Mouse (Mus musculus) hindbrain, embryonic 16.5 days (tissue): Measurements from ENCODE around the gene Khk. TPM values are rescaled to one million over a fixed set of nuclear protein-coding genes. Genes with fewer than 3 reads are reported as not detected.

Experiments
- ATAC-seq: fragments of 200-750 bp; cut with Nextera tagmentation; 2 replicates; pipeline ENCODE4 v1.8.0; 2017; ENCODE audit warnings: moderate TSS enrichment, moderate library complexity
- H3K27ac ChIP-seq: fragments of 300-500 bp; sonication (generic); 2 replicates; pipeline ENCODE4 v1.5.1; 2014; ENCODE audit warnings: low read depth, mild to moderate bottlenecking, control low read depth, low read length, moderate library complexity
- H3K27me3 ChIP-seq: fragments of 300-500 bp; sonication (generic); replicated peaks from 2 replicates; pipeline ENCODE4 v1.6.1; 2014; ENCODE audit warnings: low read length; ENCODE audit not compliant: control insufficient read depth, insufficient read depth
- H3K36me3 ChIP-seq: fragments of 300-500 bp; sonication (generic); 2 replicates; pipeline ENCODE4 v1.6.1; 2014; ENCODE audit warnings: mild to moderate bottlenecking, low read length, moderate library complexity, mixed read lengths; ENCODE audit not compliant: control insufficient read depth, insufficient read depth
- H3K4me1 ChIP-seq: fragments of 300-500 bp; sonication (generic); 2 replicates; pipeline ENCODE4 v1.6.1; 2014; ENCODE audit warnings: low read depth, low read length; ENCODE audit not compliant: control insufficient read depth, insufficient read depth
- H3K4me2 ChIP-seq: fragments of 300-500 bp; sonication (generic); 2 replicates; pipeline ENCODE4 v1.6.1; 2014; ENCODE audit warnings: mild to moderate bottlenecking, low read length, control low read depth, moderate library complexity
- H3K4me3 ChIP-seq: fragments of 300-500 bp; sonication (generic); 2 replicates; pipeline ENCODE4 v1.5.1; 2014; ENCODE audit warnings: mild to moderate bottlenecking, low read length, control low read depth, moderate library complexity
- H3K9ac ChIP-seq: fragments of 300-500 bp; sonication (generic); 2 replicates; pipeline ENCODE4 v1.6.1; 2014; ENCODE audit warnings: low read depth, mild to moderate bottlenecking, control low read depth, low read length, moderate library complexity
- H3K9me3 ChIP-seq: fragments of 300-500 bp; sonication (generic); 2 replicates; pipeline ENCODE4 v1.6.1; 2014; ENCODE audit warnings: mild to moderate bottlenecking, low read length, moderate library complexity; ENCODE audit not compliant: control insufficient read depth
- WGBS: fragments of 180-500 bp; shearing (Covaris S2); extraction: QIAGEN DNeasy Blood & Tissue Kit; methylation state at CpG from one replicate; pipeline ENCODE4 v1.1.7; 2014; 5-methylcytosine and 5-hydroxymethylcytosine counted together
- polyA plus RNA-seq: library from polyadenylated mRNA; unstranded; fragments of >200 nt; fragmentation: Nextera tagmentation; extraction: Ambion mirVana; gene quantifications from 2 replicates; pipeline ENCODE4 v1.2.1, GENCODE M21; 2015

Gene Khk
- polyA plus RNA-seq, 1 experiment from 2014 or later, result 13.7 TPM

- Histone ChIP-seq H3K9ac (no peak overlapping the region), H3K36me3 (0 out of 2 replicates have a peak, but pooled peaks cover 2% of the 10 kb centered on the region), H3K4me2 (no peak overlapping the region), H3K27me3 (no peaks in the 10 kb centered on the region), H3K4me1 (peaks cover 26% of the 10 kb centered on the region), H3K9me3 (no peaks in the 10 kb centered on the region), H3K27ac (no peak overlapping the region), H3K4me3 (no peak overlapping the region)
- WGBS, result 88% methylated on average over 7 of the region's 7 CpGs
- ATAC-seq, result no peak
These were observed 11.4 kb upstream of the Khk start for GRCm38 (mm10) chr5:30909863-30910262.

GRCm38 (mm10) chr5:30910481-30910880 lies 10.8 kb upstream of the Khk start:
- Histone ChIP-seq H3K27me3 (no peaks in the 10 kb centered on the region), H3K27ac (no peak overlapping the region), H3K36me3 (no peaks in the 10 kb centered on the region), H3K4me2 (no peak overlapping the region), H3K4me1 (peaks cover 28% of the 10 kb centered on the region), H3K9me3 (no peaks in the 10 kb centered on the region), H3K4me3 (no peak overlapping the region), H3K9ac (no peak overlapping the region)
- ATAC-seq, result no peak

- Histone ChIP-seq H3K9me3 (no peaks in the 10 kb centered on the region), H3K27ac (peak overlapping the region; percentile 71), H3K27me3 (no peaks in the 10 kb centered on the region), H3K4me2 (no peak overlapping the region), H3K9ac (no peak overlapping the region), H3K4me3 (no peak overlapping the region), H3K36me3 (no peaks in the 10 kb centered on the region), H3K4me1 (peaks cover 23% of the 10 kb centered on the region)
- ATAC-seq, result no peak
- 54% methylated on average over 5 of the region's 5 CpGs for WGBS
These were observed 9.1 kb upstream of the Khk start for GRCm38 (mm10) chr5:30912156-30912555.

DNA sequence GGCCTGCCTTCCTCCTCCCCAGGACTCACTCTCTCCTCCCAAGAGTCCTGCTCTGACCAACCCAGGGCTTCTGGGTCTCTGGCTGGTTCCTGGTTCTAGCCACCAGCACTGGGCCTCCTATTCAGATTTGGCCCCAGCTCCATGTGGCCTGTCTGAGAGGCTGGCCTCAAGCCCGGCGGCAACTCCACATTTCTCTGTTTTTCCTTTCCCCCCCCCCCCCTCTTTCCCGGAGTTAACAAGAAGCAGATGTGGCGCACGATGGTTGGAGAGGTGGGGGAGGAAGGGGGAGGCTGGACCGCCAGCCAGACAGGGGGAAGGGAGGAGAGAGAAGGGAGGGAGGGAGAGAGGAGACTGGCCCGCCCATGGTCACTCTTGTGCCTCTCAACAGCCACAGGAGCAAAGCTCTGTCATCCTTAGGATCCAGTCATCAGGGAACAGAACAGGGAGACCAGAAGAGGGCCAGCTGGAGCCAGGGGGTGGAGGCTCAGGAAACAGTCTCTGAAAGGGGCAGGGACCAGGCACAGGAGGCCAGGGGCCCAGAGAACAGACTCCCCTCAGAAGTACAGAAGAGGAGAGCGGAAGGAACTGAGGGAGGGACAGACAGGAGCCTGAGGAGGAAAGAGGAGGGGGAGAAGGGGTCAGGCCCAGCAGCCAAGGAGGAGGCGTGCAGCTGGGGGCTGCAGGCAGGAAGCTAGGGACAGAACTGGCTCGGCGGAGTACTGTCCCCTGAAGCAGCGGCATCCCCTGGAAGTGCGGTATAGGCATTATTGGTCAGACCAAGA lies 8.0 kb upstream of the Khk start, which contains the start of gene Emilin1:
TSS of gene Emilin1 (plus strand) at position 343 of the 782 bp plus-strand sequence.
- Histone ChIP-seq H3K27me3 (no peaks in the 10 kb centered on the region), H3K27ac (peak within 1 kb of the TSS; percentile 71), H3K36me3 (no peaks in the 10 kb centered on the region), H3K9me3 (no peaks in the 10 kb centered on the region), H3K4me3 (peak within 1 kb of the TSS; percentile 8; the same call in 1 of the 2 replicates), H3K4me2 (peak within 1 kb of the TSS; percentile 20), H3K9ac (peak within 1 kb of the TSS; percentile 25), H3K4me1 (peaks cover 19% of the 10 kb centered on the region)
- 0 out of 2 replicates have a peak, but pooled peaks have one; percentile 9 for ATAC-seq
- 29% methylated on average over 13 of the region's 13 CpGs for WGBS

DNA sequence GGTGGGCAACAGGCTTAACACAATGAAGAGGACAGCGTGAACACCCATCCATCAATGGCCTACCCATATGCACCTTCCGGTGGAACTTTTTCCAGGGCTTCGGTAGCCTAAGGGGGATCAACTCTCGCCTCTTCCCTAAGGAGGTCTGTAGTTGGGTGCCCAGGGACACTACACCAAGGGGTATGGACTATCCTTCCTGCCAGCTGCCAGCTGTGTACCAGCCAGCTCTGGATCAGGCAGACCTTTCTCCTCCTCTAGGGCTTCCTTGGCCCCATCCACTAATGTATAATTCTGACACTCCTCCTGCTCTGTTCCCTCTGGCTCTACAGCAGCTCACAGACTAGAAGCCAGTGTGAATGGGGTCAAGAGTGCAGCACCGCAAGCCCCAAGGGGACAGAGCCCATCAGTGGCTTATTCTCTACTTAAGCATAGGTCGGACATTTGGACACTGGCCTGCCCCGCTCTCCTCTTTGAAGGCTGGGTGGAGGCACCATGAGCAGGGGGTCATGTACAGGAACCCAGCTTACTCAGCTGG lies 7.1 kb upstream of the Khk start:
- H3K27ac ChIP-seq, result no peak overlapping the region
- H3K9ac ChIP-seq, result 0 out of 2 replicates have a peak overlapping the region, but pooled peaks have one; percentile 25
- H3K4me2 ChIP-seq, result peak overlapping the region; percentile 20
- peaks cover 15% of the 10 kb centered on the region for H3K4me1 ChIP-seq
- H3K4me3 ChIP-seq, result peak overlapping the region; percentile 8; the same call in 1 of the 2 replicates
- no peaks in the 10 kb centered on the region for H3K36me3 ChIP-seq
- WGBS, result 77% methylated on average over 7 of the region's 7 CpGs
- no peaks in the 10 kb centered on the region for H3K9me3 ChIP-seq
- no peaks in the 10 kb centered on the region for H3K27me3 ChIP-seq
- ATAC-seq, result no peak

- no peaks in the 10 kb centered on the region for H3K9me3 ChIP-seq
- peaks cover 15% of the 10 kb centered on the region for H3K4me1 ChIP-seq
- H3K27me3 ChIP-seq, result no peaks in the 10 kb centered on the region
- whole genome bisulfite sequencing, result 84% methylated on average over 6 of the region's 6 CpGs
- no peak overlapping the region for H3K4me3 ChIP-seq
- no peak overlapping the region for H3K9ac ChIP-seq
- no peak overlapping the region for H3K27ac ChIP-seq
- no peak for ATAC-seq
- H3K36me3 ChIP-seq, result no peaks in the 10 kb centered on the region
- H3K4me2 ChIP-seq, result peak overlapping the region; percentile 32; the same call in 1 of the 2 replicates
These were observed 6.4 kb upstream of the Khk start for GRCm38 (mm10) chr5:30914849-30915248.

DNA sequence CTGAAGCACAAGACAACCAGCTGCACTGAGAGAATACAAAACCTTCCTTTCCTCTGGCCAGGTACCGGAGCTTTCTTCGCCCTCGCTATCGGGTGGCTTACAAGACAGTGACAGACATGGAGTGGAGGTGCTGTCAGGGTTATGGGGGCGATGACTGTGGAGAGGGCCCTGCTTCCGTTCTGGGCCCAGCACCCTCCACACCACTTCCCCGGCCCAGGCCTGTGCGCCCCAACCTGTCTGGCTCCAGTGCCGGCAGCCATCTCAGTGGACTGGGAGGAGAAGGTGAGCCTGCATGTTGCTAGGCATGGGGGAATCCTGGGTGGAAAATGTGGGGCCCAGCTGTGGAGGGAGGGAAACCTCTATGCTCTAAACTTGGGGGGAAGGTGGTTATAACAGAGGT lies 5.8 kb upstream of the Khk start:
- WGBS, result 68% methylated on average over 9 of the region's 9 CpGs
- Histone ChIP-seq H3K27ac (0 out of 2 replicates have a peak overlapping the region, but pooled peaks have one; percentile 48), H3K36me3 (no peaks in the 10 kb centered on the region), H3K27me3 (no peaks in the 10 kb centered on the region), H3K9ac (peak overlapping the region; percentile 40; the same call in 1 of the 2 replicates), H3K4me2 (peak overlapping the region; percentile 32), H3K9me3 (no peaks in the 10 kb centered on the region), H3K4me3 (no peak overlapping the region), H3K4me1 (peaks cover 15% of the 10 kb centered on the region)
- ATAC-seq, result peak; percentile 19

DNA sequence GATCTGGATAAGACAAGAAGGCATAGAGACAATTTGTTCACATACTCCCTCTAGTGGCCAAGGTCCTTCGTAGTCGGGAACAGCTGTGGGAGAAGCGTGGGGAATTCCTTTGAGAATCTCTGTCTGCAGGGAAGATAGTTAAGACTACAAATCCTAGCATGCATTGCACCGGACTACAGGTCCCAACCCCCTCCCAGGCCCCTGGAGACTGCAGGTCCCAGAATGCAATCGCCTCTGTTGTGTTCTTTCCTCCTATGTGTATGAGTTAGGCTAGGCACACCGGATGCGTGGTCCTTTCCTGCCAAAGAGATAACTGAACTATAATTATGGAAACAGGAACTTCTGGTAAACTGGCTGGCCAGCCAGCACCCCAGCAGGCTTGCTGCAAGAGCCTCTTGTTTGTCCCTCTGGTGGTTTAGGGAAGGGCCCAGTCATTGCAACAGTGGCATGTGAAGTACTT lies 5.2 kb upstream of the Khk start:
- Histone ChIP-seq H3K4me1 (peaks cover 19% of the 10 kb centered on the region), H3K4me2 (peak overlapping the region; percentile 42), H3K9ac (peak overlapping the region; percentile 15; the same call in 1 of the 2 replicates), H3K9me3 (no peaks in the 10 kb centered on the region), H3K27ac (peak overlapping the region; percentile 60), H3K4me3 (no peak overlapping the region), H3K27me3 (no peaks in the 10 kb centered on the region), H3K36me3 (no peaks in the 10 kb centered on the region)
- peak; percentile 86 for ATAC-seq
- WGBS, result 5% methylated on average over 7 of the region's 7 CpGs

GRCm38 (mm10) chr5:30916841-30917240 lies 4.4 kb upstream of the Khk start:
- Histone ChIP-seq H3K9me3 (no peaks in the 10 kb centered on the region), H3K36me3 (no peaks in the 10 kb centered on the region), H3K27me3 (no peaks in the 10 kb centered on the region), H3K4me1 (peaks cover 20% of the 10 kb centered on the region), H3K9ac (no peak overlapping the region), H3K27ac (no peak overlapping the region), H3K4me2 (no peak overlapping the region), H3K4me3 (no peak overlapping the region)
- 89% methylated on average over 9 of the region's 9 CpGs for WGBS
- no peak for ATAC-seq
